Mouse (Mus musculus) liver, adult 2 months (tissue): ENCODE results near the gene Cycs.

Source experiments
- CTCF ChIP-seq: fragments of 200-500 bp; IDR thresholded peaks from 2 replicates; pipeline ENCODE4 v1.5.1; 2011; ENCODE audit warnings: low read depth, low read length, control low read depth
- POLR2A ChIP-seq: fragments of 200-500 bp; IDR thresholded peaks from 2 replicates; pipeline ENCODE4 v1.6.1; 2011; ENCODE audit warnings: low read length, control low read depth; ENCODE audit not compliant: insufficient read depth; ENCODE audit errors: extremely low read depth

DNA sequence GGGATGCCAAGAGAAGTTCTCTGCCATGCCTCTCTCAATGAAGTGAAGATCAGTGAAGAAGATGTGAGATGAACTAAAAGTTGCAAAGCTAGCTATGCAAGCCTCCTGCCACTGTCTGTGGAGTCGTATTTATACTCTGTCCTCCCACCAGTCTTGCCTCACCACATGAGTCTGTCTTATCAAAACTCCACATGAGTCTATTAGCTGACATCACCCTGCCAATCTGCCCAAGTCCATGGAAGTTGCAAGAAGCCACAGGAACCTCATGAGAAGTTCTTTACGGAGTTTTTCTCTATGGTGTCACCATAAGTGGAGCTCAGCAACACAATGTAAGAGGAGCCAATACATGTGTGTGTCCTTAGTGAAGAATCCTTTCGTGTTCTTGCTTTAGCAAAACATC, 35.3 kb downstream of the Cycs start:
- TF ChIP-seq POLR2A: no peak
- no peak for TF ChIP-seq CTCF
